Mouse (Mus musculus) MEL (cell line): ENCODE measurements around the gene Iqcd. TPM values are rescaled to one million over a fixed set of nuclear protein-coding genes. Genes with fewer than 3 reads are reported as not detected.

Experiments
- DNase-seq: peaks from one replicate; pipeline ENCODE4 v3.0.0; 2011; ENCODE audit warnings: low read depth, low spot score
- H3K27ac ChIP-seq: 2 replicates; pipeline ENCODE4 v1.5.1; 2012; ENCODE audit warnings: low read depth, mild to moderate bottlenecking, control low read depth, low read length, moderate library complexity; ENCODE audit not compliant: control insufficient read depth
- H3K27me3 ChIP-seq, 2 experiments: fragments of 150-350 bp in 1 of 2; sonication (generic) in 1 of 2; 2 replicates each; pipeline ENCODE4 v1.6.1; 2012; ENCODE audit warnings: low read length in 2 of 2, mild to moderate bottlenecking in 2 of 2, improper control_type of control experiment in 1 of 2, moderate library complexity in 1 of 2; ENCODE audit not compliant: insufficient read depth in 2 of 2, control insufficient read depth in 1 of 2
- H3K36me3 ChIP-seq, 2 experiments: 2 replicates each; pipeline ENCODE4 v1.6.1; 2012 to 2014; ENCODE audit warnings: low read length in 2 of 2, improper control_type of control experiment in 1 of 2, inconsistent platforms in 1 of 2, mild to moderate bottlenecking in 1 of 2; ENCODE audit not compliant: insufficient read depth in 2 of 2, control insufficient read depth in 1 of 2
- H3K4me1 ChIP-seq, 2 experiments: fragments of 150-350 bp in 1 of 2; sonication (generic) in 1 of 2; 2 replicates each; pipeline ENCODE4 v1.6.1; 2012; ENCODE audit warnings: low read length in 2 of 2, improper control_type of control experiment in 1 of 2, mild to moderate bottlenecking in 1 of 2; ENCODE audit not compliant: insufficient read depth in 2 of 2, control insufficient read depth in 1 of 2
- H3K4me3 ChIP-seq, 2 experiments: fragments of 150-350 bp in 1 of 2; sonication (generic) in 1 of 2; 2 replicates each; pipeline ENCODE4 v1.5.1; 2012; ENCODE audit warnings: low read depth in 2 of 2, low read length in 2 of 2, mild to moderate bottlenecking in 2 of 2, moderate library complexity in 2 of 2, control low read depth in 1 of 2, improper control_type of control experiment in 1 of 2; ENCODE audit not compliant: control insufficient read depth in 1 of 2, insufficient read depth in 1 of 2
- H3K79me2 ChIP-seq: 2 replicates; pipeline ENCODE4 v1.6.1; 2012; ENCODE audit warnings: mild to moderate bottlenecking, low read length, moderate library complexity; ENCODE audit not compliant: control insufficient read depth, poor library complexity, insufficient read depth
- H3K9ac ChIP-seq: 2 replicates; pipeline ENCODE4 v1.6.1; 2012; ENCODE audit warnings: low read depth, mild to moderate bottlenecking, control low read depth, low read length, moderate library complexity; ENCODE audit not compliant: control insufficient read depth, poor library complexity, severe bottlenecking
- H3K9me3 ChIP-seq: fragments of 150-350 bp; sonication (generic); replicated peaks from 2 replicates; pipeline ENCODE4 v1.6.1; 2012; ENCODE audit warnings: mild to moderate bottlenecking, low read length, improper control_type of control experiment, moderate library complexity; ENCODE audit not compliant: insufficient read depth
- BHLHE40 ChIP-seq: IDR thresholded peaks from 2 replicates; pipeline ENCODE4 v1.6.1; 2012; ENCODE audit warnings: low read depth, mild to moderate bottlenecking, inconsistent platforms, low read length, improper control_type of control experiment, borderline replicate concordance
- CHD1 ChIP-seq: IDR thresholded peaks from 2 replicates; pipeline ENCODE4 v1.6.1; 2012; ENCODE audit warnings: low read depth, mild to moderate bottlenecking, inconsistent platforms, low read length, improper control_type of control experiment
- ELF1 ChIP-seq: IDR thresholded peaks from 2 replicates; pipeline ENCODE4 v1.6.1; 2014; ENCODE audit warnings: low read depth, mild to moderate bottlenecking, inconsistent platforms, low read length, improper control_type of control experiment, moderate library complexity
- EP300 ChIP-seq, 2 experiments: IDR thresholded peaks; 2 replicates each; pipeline ENCODE4 v1.6.1; 2011; ENCODE audit warnings: improper control_type of control experiment in 2 of 2, low read length in 2 of 2, low read depth in 1 of 2, mild to moderate bottlenecking in 1 of 2
- ETS1 ChIP-seq: IDR thresholded peaks from 2 replicates; pipeline ENCODE4 v1.6.1; 2012; ENCODE audit warnings: low read depth, mild to moderate bottlenecking, inconsistent platforms, low read length, improper control_type of control experiment, moderate library complexity
- GABPA ChIP-seq: IDR thresholded peaks from 2 replicates; pipeline ENCODE4 v1.6.1; 2012; ENCODE audit warnings: low read depth, mild to moderate bottlenecking, inconsistent platforms, low read length, improper control_type of control experiment, moderate library complexity
- MAFK ChIP-seq: IDR thresholded peaks from 2 replicates; pipeline ENCODE4 v1.6.1; 2011; ENCODE audit warnings: low read depth, mild to moderate bottlenecking, low read length, improper control_type of control experiment, borderline replicate concordance
- MYC ChIP-seq: IDR thresholded peaks from 2 replicates; pipeline ENCODE4 v1.6.1; 2011; ENCODE audit warnings: low read depth, mild to moderate bottlenecking, low read length, improper control_type of control experiment, moderate library complexity
- NRF1 ChIP-seq: IDR thresholded peaks from 2 replicates; pipeline ENCODE4 v1.6.1; 2014; ENCODE audit warnings: low read depth, mild to moderate bottlenecking, inconsistent platforms, low read length, improper control_type of control experiment, moderate library complexity; ENCODE audit not compliant: poor library complexity, insufficient read depth, severe bottlenecking
- POLR2A ChIP-seq, 2 experiments: IDR thresholded peaks; 2 replicates each; pipeline ENCODE4 v1.6.1; 2011 to 2012; ENCODE audit warnings: low read length in 2 of 2, mild to moderate bottlenecking in 2 of 2, control low read depth in 1 of 2, improper control_type of control experiment in 1 of 2, low read depth in 1 of 2, moderate library complexity in 1 of 2; ENCODE audit not compliant: control insufficient read depth in 1 of 2, insufficient read depth in 1 of 2, poor library complexity in 1 of 2
- POLR2AphosphoS2 ChIP-seq: IDR thresholded peaks from 2 replicates; pipeline ENCODE4 v1.6.1; 2011; ENCODE audit warnings: low read length, improper control_type of control experiment
- RAD21 ChIP-seq: IDR thresholded peaks from 2 replicates; pipeline ENCODE4 v1.6.1; 2011; ENCODE audit warnings: mild to moderate bottlenecking, low read depth, low read length, improper control_type of control experiment
- RCOR1 ChIP-seq: IDR thresholded peaks from 2 replicates; pipeline ENCODE4 v1.6.1; 2012; ENCODE audit warnings: low read depth, mild to moderate bottlenecking, inconsistent platforms, low read length, improper control_type of control experiment
- SIN3A ChIP-seq: IDR thresholded peaks from 2 replicates; pipeline ENCODE4 v1.6.1; 2012; ENCODE audit warnings: low read length, improper control_type of control experiment, inconsistent platforms
- SMC3 ChIP-seq: IDR thresholded peaks from 2 replicates; pipeline ENCODE4 v1.6.1; 2011; ENCODE audit warnings: low read depth, low read length, improper control_type of control experiment
- TAL1 ChIP-seq: IDR thresholded peaks from 2 replicates; pipeline ENCODE4 v1.6.1; 2012; ENCODE audit warnings: mild to moderate bottlenecking, inconsistent platforms, low read length, moderate library complexity, mixed read lengths
- TCF12 ChIP-seq: IDR thresholded peaks from 2 replicates; pipeline ENCODE4 v1.6.1; 2014; ENCODE audit warnings: low read depth, mild to moderate bottlenecking, inconsistent platforms, low read length, improper control_type of control experiment, moderate library complexity
- UBTF ChIP-seq: IDR thresholded peaks from 2 replicates; pipeline ENCODE4 v1.6.1; 2012; ENCODE audit warnings: low read depth, mild to moderate bottlenecking, inconsistent platforms, low read length, improper control_type of control experiment, moderate library complexity, borderline replicate concordance; ENCODE audit not compliant: insufficient read depth
- USF1 ChIP-seq: IDR thresholded peaks from 2 replicates; pipeline ENCODE4 v1.6.1; 2014; ENCODE audit warnings: low read depth, mild to moderate bottlenecking, inconsistent platforms, low read length, improper control_type of control experiment, moderate library complexity
- ZC3H11A ChIP-seq: IDR thresholded peaks from 2 replicates; pipeline ENCODE4 v1.6.1; 2012; ENCODE audit warnings: low read depth, mild to moderate bottlenecking, inconsistent platforms, low read length, improper control_type of control experiment
- ZKSCAN1 ChIP-seq: IDR thresholded peaks from 2 replicates; pipeline ENCODE4 v1.6.1; 2012; ENCODE audit warnings: low read depth, mild to moderate bottlenecking, inconsistent platforms, low read length, improper control_type of control experiment, moderate library complexity
- ZNF384 ChIP-seq: IDR thresholded peaks from 2 replicates; pipeline ENCODE4 v1.6.1; 2012; ENCODE audit warnings: low read depth, mild to moderate bottlenecking, inconsistent platforms, low read length, improper control_type of control experiment
- polyA plus RNA-seq, 2 experiments: library from polyadenylated mRNA; stranded (reverse) in 1 of 2; unstranded in 1 of 2; fragments of >175 nt in 1 of 2; fragments of >200 nt in 1 of 2; gene quantifications; 2 replicates each; pipeline versions ENCODE4 v1.2.1 to v1.2.4; 2012; ENCODE audit warnings: low replicate concordance in 2 of 2, low read depth in 1 of 2; ENCODE audit not compliant: insufficient read length in 2 of 2, insufficient read depth in 1 of 2, missing spikeins in 1 of 2
- total RNA-seq: library from RNA; depleted of rRNA; stranded (reverse); fragments of 300-350 nt; gene quantifications from 2 replicates; pipeline ENCODE4 v1.2.3, GENCODE M21; 2012

The Iqcd gene
- total and polyA plus RNA-seq, 3 experiments = 1.1 to 2.2 TPM; not detected in 1

DNA sequence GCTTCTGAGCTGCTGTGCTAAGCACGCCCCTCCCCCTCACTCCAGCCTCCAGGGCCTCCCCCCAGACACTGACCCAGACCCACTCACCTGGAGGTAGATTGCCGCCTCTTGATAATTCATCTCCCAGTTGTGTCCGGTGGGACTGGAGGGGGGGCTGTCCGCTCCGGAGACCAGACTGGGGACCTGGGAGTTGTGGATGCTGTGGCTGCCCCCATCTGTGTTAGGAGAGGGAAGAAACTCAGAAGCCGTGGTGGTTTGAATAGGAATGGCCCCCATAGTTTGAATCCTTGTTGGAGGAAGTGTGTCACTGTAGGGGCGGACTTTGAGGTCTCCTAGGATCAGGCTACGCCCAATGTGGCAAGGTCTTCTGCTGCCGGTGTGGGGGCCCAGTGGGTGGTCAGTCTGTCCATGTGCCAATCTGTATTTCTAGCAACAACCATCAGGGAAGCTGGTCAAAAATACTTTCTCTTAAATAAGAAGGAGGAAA lies 28.6 kb upstream of the Iqcd start:
- H3K4me1 ChIP-seq = no peaks in the 10 kb centered on the region
- DNase-seq = no peak
- H3K9ac ChIP-seq = no peak overlapping the region
- TF ChIP-seq USF1 (no peak), SMC3 (no peak), MAFK (no peak), NRF1 (no peak), BHLHE40 (no peak), ELF1 (no peak), MYC (no peak), ZKSCAN1 (no peak), EP300 (IDR thresholded peaks at IDR 0.05; ENCODE audit: low read depth in 1 of 2, low read length in 2 of 2) (no peak), CHD1 (no peak), TAL1 (no peak), RAD21 (no peak), RCOR1 (no peak), ETS1 (no peak), UBTF (no peak)
- no peaks in the 10 kb centered on the region for H3K79me2 ChIP-seq
- H3K27ac ChIP-seq = no peak overlapping the region
- H3K9me3 ChIP-seq = no peaks in the 10 kb centered on the region
- H3K4me3 ChIP-seq = no peak overlapping the region
- no peaks in the 10 kb centered on the region; a peak in 1 of 4 replicates for H3K36me3 ChIP-seq
- H3K27me3 ChIP-seq = no peaks in the 10 kb centered on the region

DNA sequence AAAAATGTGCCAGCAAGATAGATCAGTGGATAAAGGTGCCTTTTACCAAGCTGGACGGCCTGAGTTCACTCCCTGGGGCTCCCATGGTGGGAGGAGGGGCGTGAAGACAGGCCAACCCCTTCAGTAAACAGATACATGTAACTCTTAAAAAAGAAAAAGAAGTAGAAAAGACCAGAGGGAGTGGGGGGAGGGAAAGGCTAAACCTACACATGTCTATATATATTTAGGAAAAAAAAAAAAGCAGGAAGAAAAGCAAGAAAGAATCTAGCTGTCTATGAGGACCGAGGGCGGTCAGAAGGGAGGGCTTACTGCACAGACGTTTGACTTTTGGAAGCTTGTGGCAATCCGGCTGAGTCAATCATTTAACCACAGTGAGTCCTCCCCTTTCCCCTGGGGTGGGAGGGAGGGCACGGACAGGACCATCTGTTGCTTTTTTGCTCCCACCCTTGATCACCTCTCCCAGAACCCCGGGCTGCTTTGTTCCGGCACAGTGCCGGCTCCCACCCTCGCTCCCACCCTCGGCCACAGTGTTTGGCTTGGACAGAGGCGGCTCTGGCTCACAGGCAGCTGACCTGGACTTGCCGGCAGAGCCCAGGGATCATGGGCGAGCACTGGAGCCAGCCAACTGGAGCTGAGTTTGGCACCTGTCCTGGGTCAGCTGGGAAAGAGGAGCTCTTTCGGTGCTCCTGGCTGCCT lies 28.1 kb upstream of the Iqcd start:
- Histone ChIP-seq H3K4me3 (no peak overlapping the region), H3K36me3 (no peaks in the 10 kb centered on the region), H3K79me2 (no peaks in the 10 kb centered on the region), H3K9ac (no peak overlapping the region), H3K4me1 (no peaks in the 10 kb centered on the region), H3K27ac (no peak overlapping the region), H3K9me3 (no peaks in the 10 kb centered on the region), H3K27me3 (no peaks in the 10 kb centered on the region)
- TF ChIP-seq ZC3H11A (no peak), RCOR1 (no peak), SIN3A (no peak), TCF12 (no peak), GABPA (no peak), POLR2AphosphoS2 (no peak), POLR2A (IDR thresholded peaks at IDR 0.05; ENCODE audit: control insufficient read depth in 1 of 2, insufficient read depth in 1 of 2, low read depth in 1 of 2, low read length in 2 of 2, poor library complexity in 1 of 2) (no peak), ZNF384 (no peak), ELF1 (no peak)
- no peak for DNase-seq
